In the genomic region with DNA sequence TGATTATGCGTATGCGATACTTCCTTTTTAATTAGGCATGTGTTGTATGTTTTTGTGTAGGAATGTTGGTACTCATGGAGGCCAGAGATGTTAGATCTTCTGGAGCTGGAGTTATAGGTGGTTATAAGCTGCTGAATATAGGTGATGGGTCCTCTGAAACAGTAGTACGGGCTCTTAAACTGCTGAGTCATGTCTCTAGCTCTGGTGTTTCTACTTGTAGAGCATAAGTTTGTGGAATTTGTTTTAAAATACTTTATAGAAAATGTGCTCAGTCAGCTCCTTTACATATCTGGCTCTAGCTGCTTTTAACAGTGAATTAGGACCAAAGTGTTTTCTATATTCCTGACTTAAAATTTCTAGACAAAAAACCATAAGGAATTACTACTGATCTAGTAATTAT, we compare ENCODE assay signal across 26 mouse cellular contexts.
"Had no signal": no experiment of that assay in that cellular context is flagged by ENCODE, and none has a peak within 500 bp of the region (broad histone marks: within the 10 kb centered on the region; RNA-seq: fewer than 3 reads in every experiment).

No protein-coding gene starts in this region.

- H3K27me3 ChIP-seq: heart, embryonic 13.5 days; heart, embryonic 15.5 days; hindbrain, embryonic 13.5 days; hindbrain, embryonic 15.5 days; limb, embryonic 12.5 days; liver, embryonic 13.5 days; liver, embryonic 15.5 days had no signal

- ATAC-seq: hindbrain, postnatal 0 days; intestine, embryonic 16.5 days had no signal

- H3K4me2 ChIP-seq: heart, embryonic 11.5 days; heart, embryonic 13.5 days; heart, embryonic 15.5 days; hindbrain, embryonic 13.5 days; hindbrain, embryonic 15.5 days; limb, embryonic 12.5 days; liver, embryonic 11.5 days; liver, embryonic 13.5 days; liver, embryonic 15.5 days had no signal

- H3K9me3 ChIP-seq: heart, embryonic 13.5 days; heart, embryonic 15.5 days; hindbrain, embryonic 13.5 days; hindbrain, embryonic 15.5 days; limb, embryonic 10.5 days; limb, embryonic 12.5 days; liver, embryonic 13.5 days; liver, embryonic 15.5 days had no signal

- H3K27ac ChIP-seq: heart, adult 2 months; heart, embryonic 13.5 days; heart, embryonic 15.5 days; hindbrain, embryonic 13.5 days; hindbrain, embryonic 15.5 days; hindbrain, postnatal 0 days; layer of hippocampus, adult 2 months; left cerebral cortex, adult 2 months; limb, embryonic 10.5 days; limb, embryonic 12.5 days; liver, embryonic 13.5 days; liver, embryonic 15.5 days had no signal

- H3K4me1 ChIP-seq: heart, embryonic 13.5 days; heart, embryonic 15.5 days; hindbrain, embryonic 13.5 days; hindbrain, embryonic 15.5 days; limb, embryonic 10.5 days; limb, embryonic 12.5 days; liver, embryonic 13.5 days; liver, embryonic 15.5 days had no signal

- DNase-seq: gastrocnemius, postnatal 14 days; gastrocnemius, postnatal 36 days; heart, adult 11 months; heart, adult 2 months; heart, postnatal 14 days; heart, postnatal 36 days; kidney, adult 18-20 months; kidney, adult 8-10 months; kidney, postnatal 10 days; kidney, postnatal 25 days; kidney, postnatal 4 days; liver; liver, embryonic 13.5 days had no signal

- H3K9ac ChIP-seq: heart, embryonic 13.5 days; heart, embryonic 15.5 days; hindbrain, embryonic 13.5 days; hindbrain, embryonic 15.5 days; limb, embryonic 12.5 days; liver, embryonic 13.5 days; liver, embryonic 15.5 days had no signal

- H3K4me3 ChIP-seq: heart, adult 2 months; heart, embryonic 13.5 days; heart, embryonic 15.5 days; hindbrain, embryonic 13.5 days; hindbrain, embryonic 15.5 days; layer of hippocampus, adult 2 months; left cerebral cortex, adult 2 months; limb, embryonic 10.5 days; limb, embryonic 12.5 days; liver, embryonic 13.5 days; liver, embryonic 15.5 days had no signal
